Mouse (Mus musculus): ENCODE data around the gene Ppp1r21. TPM values are rescaled to one million over a fixed set of nuclear protein-coding genes. Genes with fewer than 3 reads are reported as not detected.

The Ppp1r21 gene
- polyA plus RNA-seq, 1 experiment from 2014 or later: 33.1 TPM

- Histone ChIP-seq H3K27me3 (ENCODE audit: insufficient read depth, low read length) (no peaks in the 10 kb centered on the region), H3K27ac (ENCODE audit: low read length) (no peak overlapping the region), H3K9me3 (ENCODE audit: low read length) (no peaks in the 10 kb centered on the region), H3K36me3 (ENCODE audit: insufficient read depth, low read length) (peaks cover 22% of the 10 kb centered on the region; the same call in 1 of the 2 replicates), H3K4me2 (replicated peaks; ENCODE audit: low read depth, low read length) (no peak overlapping the region), H3K9ac (replicated peaks; ENCODE audit: low read length) (no peak overlapping the region), H3K4me3 (ENCODE audit: low read length) (no peak overlapping the region), H3K4me1 (ENCODE audit: insufficient read depth, low read length) (peaks cover 9% of the 10 kb centered on the region)
- 86% methylated on average over 4 of the region's 4 CpGs for WGBS
- no peak for ATAC-seq (ENCODE audit: low FRiP score, low TSS enrichment)
These were observed 26.8 kb downstream of the Ppp1r21 start for GRCm38 (mm10) chr17:88556688-88557087.

DNA sequence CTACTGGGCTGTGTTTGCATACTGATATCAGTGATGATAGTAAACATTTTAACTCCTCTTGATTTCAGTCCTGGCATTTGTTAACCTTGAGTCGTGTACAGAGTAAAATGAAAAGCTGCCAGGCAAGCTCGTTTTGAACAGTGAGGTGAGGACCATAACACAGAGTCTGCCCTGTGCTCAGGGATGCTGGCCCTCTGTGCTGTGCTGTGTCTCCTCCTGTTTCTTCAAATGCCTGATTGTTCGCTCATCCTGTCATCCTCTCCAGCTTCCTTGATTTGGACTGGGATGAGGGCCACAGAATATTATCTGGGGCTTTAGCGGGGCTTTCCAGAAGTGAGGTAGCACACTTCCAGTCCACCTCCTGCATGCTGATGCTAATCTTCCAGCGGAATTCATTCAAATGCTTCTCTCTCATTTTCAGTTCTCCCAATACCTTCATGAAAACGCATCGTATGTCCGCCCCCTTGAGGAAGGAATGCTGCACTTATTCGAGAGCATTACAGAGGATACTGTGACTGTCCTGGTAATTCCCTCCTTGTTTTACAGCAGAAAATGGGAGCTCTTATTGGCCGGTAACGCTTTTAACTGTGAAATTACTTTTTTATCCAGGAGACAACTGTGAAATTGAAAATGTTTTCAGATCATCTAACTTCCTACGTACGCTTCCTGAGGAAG, 28.4 kb downstream of the Ppp1r21 start:
- Histone ChIP-seq H3K4me3 (ENCODE audit: low read length) (no peak overlapping the region), H3K9me3 (ENCODE audit: low read length) (no peaks in the 10 kb centered on the region), H3K4me1 (ENCODE audit: insufficient read depth, low read length) (no peaks in the 10 kb centered on the region), H3K36me3 (ENCODE audit: insufficient read depth, low read length) (peaks cover 29% of the 10 kb centered on the region; the same call in 1 of the 2 replicates), H3K27ac (ENCODE audit: low read length) (no peak overlapping the region), H3K27me3 (ENCODE audit: insufficient read depth, low read length) (no peaks in the 10 kb centered on the region), H3K9ac (replicated peaks; ENCODE audit: low read length) (no peak overlapping the region), H3K4me2 (replicated peaks; ENCODE audit: low read depth, low read length) (no peak overlapping the region)
- peak; percentile 78; the same call in 1 of the 2 replicates for ATAC-seq (ENCODE audit: low FRiP score, low TSS enrichment)
- WGBS: 46% methylated on average over 13 of the region's 13 CpGs

DNA sequence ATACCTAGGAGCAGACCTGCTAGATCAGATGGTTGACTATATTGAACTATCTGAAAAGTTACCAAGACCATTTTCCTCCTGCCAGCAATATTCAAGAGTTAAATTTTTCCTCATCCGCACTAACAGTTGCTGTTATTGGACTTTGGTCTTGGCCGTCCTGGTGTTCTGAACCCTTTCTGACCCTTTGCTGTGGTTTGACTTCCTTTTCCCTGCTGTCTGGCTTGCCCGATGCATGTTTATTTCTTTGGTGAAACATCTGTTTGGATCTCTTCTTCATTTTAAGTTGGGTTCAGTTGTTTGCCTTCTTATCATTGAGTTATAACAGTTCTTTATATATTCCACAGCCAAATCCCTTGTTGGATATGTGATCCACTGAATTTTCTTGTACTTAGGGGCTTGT, 33.7 kb downstream of the Ppp1r21 start:
- Histone ChIP-seq H3K9ac (replicated peaks; ENCODE audit: low read length) (no peak overlapping the region), H3K4me2 (replicated peaks; ENCODE audit: low read depth, low read length) (no peak overlapping the region), H3K4me1 (ENCODE audit: insufficient read depth, low read length) (0 out of 2 replicates have a peak, but pooled peaks cover 8% of the 10 kb centered on the region), H3K9me3 (ENCODE audit: low read length) (no peaks in the 10 kb centered on the region), H3K27me3 (ENCODE audit: insufficient read depth, low read length) (no peaks in the 10 kb centered on the region), H3K4me3 (ENCODE audit: low read length) (no peak overlapping the region), H3K27ac (ENCODE audit: low read length) (peak overlapping the region; percentile 43; the same call in 1 of the 2 replicates), H3K36me3 (ENCODE audit: insufficient read depth, low read length) (peaks cover 21% of the 10 kb centered on the region)
- WGBS: 51% methylated on average over 3 of the region's 3 CpGs
- no peak for ATAC-seq (ENCODE audit: low FRiP score, low TSS enrichment)

DNA sequence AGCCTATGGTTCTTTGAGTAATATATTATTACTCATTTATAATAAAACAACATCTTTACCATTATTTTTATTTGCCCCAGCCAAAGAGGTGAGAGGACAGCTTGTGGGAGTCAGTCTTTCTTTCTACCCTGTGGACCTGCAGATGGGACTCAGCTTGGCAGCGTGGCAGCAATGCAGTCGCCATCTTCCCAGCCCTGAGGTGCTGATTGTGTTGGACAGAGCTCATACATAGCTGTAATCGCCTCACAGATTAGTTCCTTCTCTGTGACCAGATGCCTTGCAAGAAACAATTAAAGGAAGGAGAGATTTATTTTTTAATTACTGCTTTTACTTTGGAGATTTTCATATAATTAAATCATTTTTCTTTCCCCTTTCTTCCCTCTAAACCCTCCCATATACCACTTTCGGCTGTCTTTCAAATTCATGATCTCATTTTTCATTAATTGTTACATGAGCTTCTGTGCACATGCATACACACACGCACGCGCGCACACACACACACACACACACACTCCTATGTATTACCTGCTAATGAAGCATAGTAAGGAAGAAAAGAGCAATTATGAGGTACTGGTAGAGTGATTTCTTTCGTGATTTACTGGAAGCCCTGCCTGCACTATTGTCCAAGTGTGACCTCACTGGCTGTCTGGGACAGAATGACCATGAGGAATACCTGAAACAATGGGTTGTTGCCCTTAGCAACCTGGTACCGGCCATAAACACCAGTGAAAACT, 40.1 kb downstream of the Ppp1r21 start:
- Histone ChIP-seq H3K36me3 (ENCODE audit: insufficient read depth, low read length) (peaks cover 58% of the 10 kb centered on the region), H3K27me3 (ENCODE audit: insufficient read depth, low read length) (no peaks in the 10 kb centered on the region), H3K9ac (replicated peaks; ENCODE audit: low read length) (no peak overlapping the region), H3K4me1 (ENCODE audit: insufficient read depth, low read length) (0 out of 2 replicates have a peak, but pooled peaks cover 3% of the 10 kb centered on the region), H3K9me3 (ENCODE audit: low read length) (no peaks in the 10 kb centered on the region), H3K27ac (ENCODE audit: low read length) (no peak overlapping the region), H3K4me3 (ENCODE audit: low read length) (no peak overlapping the region), H3K4me2 (replicated peaks; ENCODE audit: low read depth, low read length) (no peak overlapping the region)
- no peak for ATAC-seq (ENCODE audit: low FRiP score, low TSS enrichment)
- WGBS: 86% methylated on average over 10 of the region's 10 CpGs

DNA sequence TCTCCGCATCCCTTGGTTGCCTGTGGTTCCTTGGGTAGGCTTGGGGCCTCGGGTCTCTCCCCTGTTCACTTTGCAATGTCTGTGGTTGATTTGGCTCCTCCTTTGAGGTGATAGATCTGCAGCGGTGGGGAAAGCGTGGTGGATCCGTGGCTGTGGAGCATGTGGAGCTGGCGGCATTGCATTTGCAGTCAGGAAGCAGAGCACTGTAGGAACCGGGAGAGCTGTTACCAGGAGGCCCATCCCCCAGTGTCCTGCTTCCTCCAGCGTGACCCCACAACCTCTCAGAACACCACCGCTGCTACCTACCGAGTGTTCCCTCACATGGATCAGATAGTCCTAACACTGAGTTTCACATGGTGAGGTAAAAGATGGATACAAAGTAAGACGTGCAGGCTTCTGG, 40.9 kb downstream of the Ppp1r21 start:
- H3K9me3 ChIP-seq (ENCODE audit: low read length): no peaks in the 10 kb centered on the region
- H3K4me1 ChIP-seq (ENCODE audit: insufficient read depth, low read length): no peaks in the 10 kb centered on the region
- no peak overlapping the region for H3K9ac ChIP-seq (replicated peaks; ENCODE audit: low read length)
- no peak overlapping the region for H3K27ac ChIP-seq (ENCODE audit: low read length)
- H3K4me2 ChIP-seq (replicated peaks; ENCODE audit: low read depth, low read length): no peak overlapping the region
- peaks cover 66% of the 10 kb centered on the region for H3K36me3 ChIP-seq (ENCODE audit: insufficient read depth, low read length)
- no peak for ATAC-seq (ENCODE audit: low FRiP score, low TSS enrichment)
- 82% methylated on average over 11 of the region's 11 CpGs for WGBS
- no peak overlapping the region for H3K4me3 ChIP-seq (ENCODE audit: low read length)
- H3K27me3 ChIP-seq (ENCODE audit: insufficient read depth, low read length): no peaks in the 10 kb centered on the region

- no peak overlapping the region for H3K4me3 ChIP-seq (ENCODE audit: low read length)
- ATAC-seq (ENCODE audit: low FRiP score, low TSS enrichment): no peak
- H3K9me3 ChIP-seq (ENCODE audit: low read length): no peaks in the 10 kb centered on the region
- WGBS: 51% methylated on average over 5 of the region's 5 CpGs
- H3K4me2 ChIP-seq (replicated peaks; ENCODE audit: low read depth, low read length): no peak overlapping the region
- peaks cover 65% of the 10 kb centered on the region for H3K36me3 ChIP-seq (ENCODE audit: insufficient read depth, low read length)
- no peaks in the 10 kb centered on the region for H3K4me1 ChIP-seq (ENCODE audit: insufficient read depth, low read length)
- no peaks in the 10 kb centered on the region for H3K27me3 ChIP-seq (ENCODE audit: insufficient read depth, low read length)
- no peak overlapping the region for H3K27ac ChIP-seq (ENCODE audit: low read length)
- H3K9ac ChIP-seq (replicated peaks; ENCODE audit: low read length): no peak overlapping the region
These were observed 44.9 kb downstream of the Ppp1r21 start for GRCm38 (mm10) chr17:88574811-88575210.

GRCm38 (mm10) chr17:88578522-88579242, 48.8 kb downstream of the Ppp1r21 start:
- Histone ChIP-seq H3K4me1 (ENCODE audit: insufficient read depth, low read length) (no peaks in the 10 kb centered on the region), H3K36me3 (ENCODE audit: insufficient read depth, low read length) (peaks cover 55% of the 10 kb centered on the region), H3K9me3 (ENCODE audit: low read length) (no peaks in the 10 kb centered on the region), H3K4me3 (ENCODE audit: low read length) (no peak overlapping the region), H3K4me2 (replicated peaks; ENCODE audit: low read depth, low read length) (no peak overlapping the region), H3K9ac (replicated peaks; ENCODE audit: low read length) (no peak overlapping the region), H3K27me3 (ENCODE audit: insufficient read depth, low read length) (no peaks in the 10 kb centered on the region), H3K27ac (ENCODE audit: low read length) (no peak overlapping the region)
- 83% methylated on average over 20 of the region's 20 CpGs for WGBS
- no peak for ATAC-seq (ENCODE audit: low FRiP score, low TSS enrichment)

DNA sequence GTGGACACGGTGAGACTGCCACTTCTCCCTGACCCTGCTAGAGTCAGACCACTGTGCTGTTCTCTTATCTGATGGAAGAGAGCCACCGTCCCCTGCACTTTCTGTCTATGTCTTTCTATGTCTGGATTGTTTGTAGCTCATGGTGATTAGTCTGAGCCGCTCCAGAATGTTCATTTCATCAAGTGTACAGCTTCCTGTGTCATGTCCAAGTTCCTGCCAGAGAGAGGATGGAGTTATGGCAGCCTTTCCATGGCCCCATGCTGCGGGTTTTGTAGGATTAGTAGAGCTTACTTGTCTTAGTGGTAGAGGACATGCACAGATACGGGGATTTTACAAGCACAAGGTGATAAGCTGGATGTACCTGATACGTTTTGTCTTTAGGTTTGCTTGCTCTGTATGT, 50.6 kb downstream of the Ppp1r21 start:
- Histone ChIP-seq H3K36me3 (ENCODE audit: insufficient read depth, low read length) (peaks cover 63% of the 10 kb centered on the region), H3K9me3 (ENCODE audit: low read length) (no peaks in the 10 kb centered on the region), H3K4me3 (ENCODE audit: low read length) (no peak overlapping the region), H3K27ac (ENCODE audit: low read length) (no peak overlapping the region), H3K9ac (replicated peaks; ENCODE audit: low read length) (no peak overlapping the region), H3K4me1 (ENCODE audit: insufficient read depth, low read length) (no peaks in the 10 kb centered on the region), H3K27me3 (ENCODE audit: insufficient read depth, low read length) (no peaks in the 10 kb centered on the region), H3K4me2 (replicated peaks; ENCODE audit: low read depth, low read length) (no peak overlapping the region)
- 74% methylated on average over 6 of the region's 6 CpGs for WGBS
- peak; percentile 47; the same call in 1 of the 2 replicates for ATAC-seq (ENCODE audit: low FRiP score, low TSS enrichment)

DNA sequence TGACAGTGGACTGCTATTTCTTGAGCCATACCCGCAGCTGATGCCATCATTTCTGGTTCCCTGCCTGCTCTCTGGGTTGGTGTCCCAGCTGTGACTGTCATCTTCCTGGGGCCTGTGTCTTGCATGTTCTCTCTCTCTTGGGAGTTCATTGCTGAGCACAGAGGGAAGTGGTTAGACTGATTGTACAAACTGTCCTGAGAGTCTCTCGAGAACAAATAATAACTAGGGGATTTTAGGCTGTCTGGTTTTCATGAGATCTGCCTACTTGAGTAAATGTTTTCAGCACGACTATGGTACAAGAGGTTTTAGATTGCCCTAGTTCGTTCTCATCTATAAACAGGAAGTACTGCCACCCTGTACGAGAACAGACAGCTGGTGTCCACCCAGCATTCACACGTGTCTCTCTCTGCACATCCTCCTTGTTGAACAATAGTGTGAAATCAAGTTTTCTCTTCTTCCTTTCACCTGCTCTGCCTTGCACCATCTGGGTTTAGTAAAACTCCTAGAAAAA, 51.6 kb downstream of the Ppp1r21 start:
- H3K27me3 ChIP-seq (ENCODE audit: insufficient read depth, low read length): no peaks in the 10 kb centered on the region
- H3K27ac ChIP-seq (ENCODE audit: low read length): no peak overlapping the region
- 67% methylated on average over 6 of the region's 6 CpGs for WGBS
- peaks cover 63% of the 10 kb centered on the region for H3K36me3 ChIP-seq (ENCODE audit: insufficient read depth, low read length)
- no peak overlapping the region for H3K4me3 ChIP-seq (ENCODE audit: low read length)
- H3K9me3 ChIP-seq (ENCODE audit: low read length): no peaks in the 10 kb centered on the region
- ATAC-seq (ENCODE audit: low FRiP score, low TSS enrichment): no peak
- no peak overlapping the region for H3K4me2 ChIP-seq (replicated peaks; ENCODE audit: low read depth, low read length)
- H3K4me1 ChIP-seq (ENCODE audit: insufficient read depth, low read length): no peaks in the 10 kb centered on the region
- no peak overlapping the region for H3K9ac ChIP-seq (replicated peaks; ENCODE audit: low read length)

All from kidney, embryonic 16.5 days (tissue).